Comparison of ENCODE assay signal across 5 mouse cellular contexts in the genomic region with DNA sequence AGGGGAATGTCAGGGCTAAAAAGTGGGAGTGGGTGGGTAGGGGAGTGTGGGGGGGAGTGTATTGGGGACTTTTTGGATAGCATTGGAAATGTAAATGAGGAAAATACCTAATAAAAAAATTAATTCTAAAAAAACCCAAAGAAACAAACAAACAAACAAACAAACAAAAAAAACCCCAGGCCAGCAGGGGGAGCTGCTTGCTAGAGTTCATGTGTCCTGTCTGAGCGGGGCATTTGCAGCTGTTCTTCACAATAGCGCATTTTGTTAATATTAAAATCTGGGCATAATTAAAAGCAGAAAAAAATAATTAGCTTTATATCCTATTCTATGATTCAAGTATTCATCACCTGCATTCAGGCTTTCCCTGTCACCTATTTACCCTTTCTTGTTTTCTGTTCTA. TPM values are rescaled to one million over a fixed set of nuclear protein-coding genes. Genes with fewer than 3 reads are reported as not detected.
"Had no signal": no experiment of that assay in that cellular context is flagged by ENCODE, and none has a peak within 500 bp of the region (broad histone marks: within the 10 kb centered on the region; RNA-seq: fewer than 3 reads in every experiment).

No protein-coding gene starts in this region.

RNA-seq across cellular contexts. Expression of a gene that starts 32.7 kb away (rescaled TPM):
- total RNA-seq: left cerebral cortex, adult 18-20 months; monocyte, adult 5-6 weeks; neutrophil, adult 5-6 weeks had no signal
- polyA plus RNA-seq: macrophage; stomach, embryonic 14.5 days had no signal
